In the genomic region with DNA sequence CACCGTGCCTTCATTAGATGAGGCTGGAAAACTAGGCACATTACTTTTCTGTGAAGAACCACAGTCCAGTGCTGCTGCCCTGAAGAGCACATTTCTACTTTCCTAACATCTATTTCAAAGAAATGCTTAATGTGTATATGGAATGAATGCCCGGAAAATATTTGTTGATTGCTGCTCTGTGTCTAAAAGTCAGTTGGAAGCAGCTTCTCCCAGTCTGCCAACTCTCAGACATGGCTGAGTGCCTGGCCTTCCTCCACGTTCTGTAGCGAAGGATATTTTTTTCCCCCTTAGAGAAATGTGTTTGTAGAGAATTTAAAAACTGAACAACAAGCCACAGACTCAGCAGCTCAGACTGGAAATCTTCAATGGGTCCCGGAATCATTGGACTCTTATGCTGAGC, we compare ENCODE assay signal across 16 mouse cellular contexts.
DNase-seq lines count a peak whose midpoint lies in the region; ATAC-seq and TF ChIP-seq lines count a peak whose summit lies in the region.
"Had no signal": no experiment of that assay in that cellular context is flagged by ENCODE, and none has a peak within 500 bp of the region (broad histone marks: within the 10 kb centered on the region; RNA-seq: fewer than 3 reads in every experiment).

No protein-coding gene starts in this region.

- no peaks in the 10 kb centered on the region for H3K4me1 ChIP-seq in kidney, embryonic 14.5 days (ENCODE audit: control insufficient read depth, insufficient read depth, low read length)
- no peaks in the 10 kb centered on the region for H3K4me1 ChIP-seq in midbrain, postnatal 0 days (ENCODE audit: insufficient read depth, low read length)
- H3K4me1 ChIP-seq in midbrain, embryonic 15.5 days = no peaks in the 10 kb centered on the region
- H3K4me1 ChIP-seq in stomach, postnatal 0 days (replicated peaks; ENCODE audit: control insufficient read depth, insufficient read depth) = no peaks in the 10 kb centered on the region
- H3K4me1 ChIP-seq: embryonic facial prominence, embryonic 13.5 days; hindbrain, embryonic 13.5 days; liver, embryonic 12.5 days had no signal

- H3K4me2 ChIP-seq in kidney, embryonic 14.5 days (replicated peaks; ENCODE audit: low read depth, low read length) = no peak overlapping the region
- H3K4me2 ChIP-seq in midbrain, postnatal 0 days (ENCODE audit: low read depth, low read length, poor library complexity, severe bottlenecking) = no peak overlapping the region
- H3K4me2 ChIP-seq in midbrain, embryonic 15.5 days = no peak overlapping the region
- no peak overlapping the region for H3K4me2 ChIP-seq in stomach, postnatal 0 days (replicated peaks; ENCODE audit: low read depth)
- H3K4me2 ChIP-seq: embryonic facial prominence, embryonic 13.5 days; heart, embryonic 11.5 days; hindbrain, embryonic 13.5 days; liver, embryonic 12.5 days had no signal

- TF ChIP-seq CTCF in midbrain, postnatal 0 days (IDR thresholded peaks at IDR 0.05) = no peak
- TF ChIP-seq CTCF in stomach, postnatal 0 days (IDR thresholded peaks at IDR 0.05; ENCODE audit: low read depth) = no peak

- no peaks in the 10 kb centered on the region for H3K36me3 ChIP-seq in kidney, embryonic 14.5 days (ENCODE audit: control insufficient read depth, insufficient read depth, low read length)
- H3K36me3 ChIP-seq in midbrain, postnatal 0 days (ENCODE audit: insufficient read depth, low read length) = no peaks in the 10 kb centered on the region
- H3K36me3 ChIP-seq in midbrain, embryonic 15.5 days (replicated peaks) = no peaks in the 10 kb centered on the region
- no peaks in the 10 kb centered on the region for H3K36me3 ChIP-seq in stomach, postnatal 0 days (ENCODE audit: control insufficient read depth, insufficient read depth, low read length)
- H3K36me3 ChIP-seq: embryonic facial prominence, embryonic 13.5 days; hindbrain, embryonic 13.5 days; liver, embryonic 12.5 days had no signal

- no peak overlapping the region for H3K4me3 ChIP-seq in kidney, embryonic 14.5 days (ENCODE audit: low read length)
- no peak overlapping the region for H3K4me3 ChIP-seq in midbrain, postnatal 0 days (ENCODE audit: low read depth, low read length)
- no peak overlapping the region for H3K4me3 ChIP-seq in midbrain, embryonic 15.5 days
- H3K4me3 ChIP-seq in stomach, postnatal 0 days (ENCODE audit: low read depth, low read length) = no peak overlapping the region
- H3K4me3 ChIP-seq: embryonic facial prominence, embryonic 13.5 days; hindbrain, embryonic 13.5 days; liver, embryonic 12.5 days; megakaryocyte, embryonic 14.5 days had no signal

- WGBS in kidney, embryonic 14.5 days = 90% methylated on average over 5 of the region's 5 CpGs
- 71% methylated on average over 5 of the region's 5 CpGs for WGBS in midbrain, postnatal 0 days
- 84% methylated on average over 5 of the region's 5 CpGs for WGBS in midbrain, embryonic 15.5 days
- 57% methylated on average over 5 of the region's 5 CpGs for WGBS in stomach, postnatal 0 days

- no peaks in the 10 kb centered on the region for H3K27me3 ChIP-seq in kidney, embryonic 14.5 days (ENCODE audit: control insufficient read depth, insufficient read depth, low read length)
- no peaks in the 10 kb centered on the region for H3K27me3 ChIP-seq in midbrain, postnatal 0 days (ENCODE audit: insufficient read depth, low read length)
- H3K27me3 ChIP-seq in midbrain, embryonic 15.5 days (replicated peaks) = no peaks in the 10 kb centered on the region
- no peaks in the 10 kb centered on the region for H3K27me3 ChIP-seq in stomach, postnatal 0 days (ENCODE audit: control insufficient read depth, insufficient read depth, low read length)
- H3K27me3 ChIP-seq: embryonic facial prominence, embryonic 13.5 days; hindbrain, embryonic 13.5 days; liver, embryonic 12.5 days; megakaryocyte, embryonic 14.5 days had no signal

- no peak overlapping the region for H3K27ac ChIP-seq in kidney, embryonic 14.5 days (ENCODE audit: low read depth, low read length)
- H3K27ac ChIP-seq in midbrain, postnatal 0 days (ENCODE audit: low read depth, low read length) = no peak overlapping the region
- H3K27ac ChIP-seq in midbrain, embryonic 15.5 days = no peak overlapping the region
- H3K27ac ChIP-seq in stomach, postnatal 0 days (replicated peaks) = no peak overlapping the region
- H3K27ac ChIP-seq: embryonic facial prominence, embryonic 13.5 days; hindbrain, embryonic 13.5 days; liver, embryonic 12.5 days had no signal

- no peak for ATAC-seq in kidney, embryonic 14.5 days (ENCODE audit: low FRiP score, low TSS enrichment)
- ATAC-seq in midbrain, postnatal 0 days (ENCODE audit: low FRiP score) = no peak
- no peak for ATAC-seq in midbrain, embryonic 15.5 days (replicated peaks)
- ATAC-seq in stomach, postnatal 0 days (ENCODE audit: low FRiP score, low TSS enrichment) = no peak
- ATAC-seq: liver, embryonic 12.5 days had no signal

- peak; percentile 6 to 35 for DNase-seq in cerebellum, postnatal 14 days
- no peak for DNase-seq in cerebellum, adult 8-10 months
- DNase-seq in kidney, postnatal 10 days = peak; percentile 30
- DNase-seq in midbrain, postnatal 0 days (ENCODE audit: low spot score) = peak; percentile 28
- DNase-seq in skeletal muscle tissue, adult 2 months (ENCODE audit: low read depth, low spot score) = peak; percentile 19
- DNase-seq in stomach, postnatal 0 days (ENCODE audit: low spot score) = no peak
- DNase-seq: cerebellum, postnatal 36 days; kidney, adult 11 months; thymus, postnatal 25 days had no signal

- TF ChIP-seq EP300 in stomach, postnatal 0 days (optimal IDR thresholded peaks at IDR 0.05) = no peak

- no peak overlapping the region for H3K9ac ChIP-seq in kidney, embryonic 14.5 days (ENCODE audit: low read depth, low read length)
- no peak overlapping the region for H3K9ac ChIP-seq in midbrain, postnatal 0 days (replicated peaks; ENCODE audit: low read length, poor library complexity, severe bottlenecking)
- H3K9ac ChIP-seq in midbrain, embryonic 15.5 days = no peak overlapping the region
- no peak overlapping the region for H3K9ac ChIP-seq in stomach, postnatal 0 days (ENCODE audit: low read length)
- H3K9ac ChIP-seq: embryonic facial prominence, embryonic 13.5 days; hindbrain, embryonic 13.5 days; liver, embryonic 12.5 days had no signal

- no peaks in the 10 kb centered on the region for H3K9me3 ChIP-seq in kidney, embryonic 14.5 days (ENCODE audit: control insufficient read depth, low read length)
- no peaks in the 10 kb centered on the region for H3K9me3 ChIP-seq in midbrain, postnatal 0 days (ENCODE audit: low read length)
- H3K9me3 ChIP-seq in midbrain, embryonic 15.5 days = no peaks in the 10 kb centered on the region
- H3K9me3 ChIP-seq in stomach, postnatal 0 days (ENCODE audit: control insufficient read depth, low read length) = no peaks in the 10 kb centered on the region
- H3K9me3 ChIP-seq: embryonic facial prominence, embryonic 13.5 days; hindbrain, embryonic 13.5 days; liver, embryonic 12.5 days; megakaryocyte, embryonic 14.5 days had no signal

Comparison
In these comparisons a context has a peak if more than half of its experiments do, and no peak if none do; other contexts are left out.
1. DNase-seq: peak in cerebellum, postnatal 14 days (2 of 2), kidney, postnatal 10 days (single experiment), midbrain, postnatal 0 days (single experiment) and skeletal muscle tissue, adult 2 months (single experiment); none in cerebellum, adult 8-10 months (single experiment) and stomach, postnatal 0 days (single experiment).